Mouse (Mus musculus) lung, postnatal 0 days (tissue): ENCODE measurements at regions not wholly inside any gene's neighbourhood (a gene's known extent, or its start where the extent isn't known, plus 50 kb on each side); places are given as distances from the start of the nearest gene placed in this dataset.

ENCODE experiments used
- CTCF ChIP-seq: IDR thresholded peaks from 2 replicates; pipeline ENCODE4 v1.5.1; 2016; ENCODE audit warnings: antibody characterized with exemption, mild to moderate bottlenecking
- EP300 ChIP-seq: IDR thresholded peaks from 2 replicates; pipeline ENCODE4 v1.6.1; 2016; ENCODE audit warnings: antibody characterized with exemption, mild to moderate bottlenecking, control low read depth

DNA sequence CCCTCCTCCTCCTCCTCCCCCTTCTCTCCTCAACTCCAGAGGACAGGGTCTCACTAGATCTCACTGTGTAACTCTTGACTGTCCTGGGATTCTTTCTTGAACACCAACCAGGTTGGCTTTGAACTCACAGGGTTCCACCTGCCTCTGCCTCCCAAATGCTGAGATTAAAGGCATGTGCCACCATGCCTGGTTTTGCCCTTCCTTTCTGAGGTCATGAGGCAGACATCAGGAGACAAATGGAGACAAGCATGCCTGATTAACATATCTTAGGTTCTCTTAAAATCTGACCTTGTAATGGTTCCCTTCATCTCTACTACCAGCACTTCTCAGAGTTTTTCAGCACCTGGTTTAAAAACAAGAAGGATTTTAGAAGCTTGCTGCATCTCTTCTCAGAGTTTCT lies 143.5 kb downstream of the Gm10260 start:
- TF ChIP-seq CTCF: no peak
- TF ChIP-seq EP300: no peak
